Mouse (Mus musculus) liver, embryonic 14.5 days (tissue): ENCODE measurements around the gene Lad1. TPM values are rescaled to one million over a fixed set of nuclear protein-coding genes. Genes with fewer than 3 reads are reported as not detected.

ENCODE experiments used
- ATAC-seq: fragments of 200-750 bp; cut with Nextera tagmentation; 2 replicates; pipeline ENCODE4 v1.8.0; 2017; ENCODE audit warnings: moderate number of reproducible peaks, mild to moderate bottlenecking, moderate library complexity; ENCODE audit not compliant: insufficient read depth
- DNase-seq, 3 experiments: peaks; one replicate each; pipeline ENCODE4 v3.0.0-alpha.2; 2012 to 2013; ENCODE audit warnings: low read depth in 3 of 3, low spot score in 3 of 3
- H3K27ac ChIP-seq: fragments of 300-500 bp; sonication (generic); 2 replicates; pipeline ENCODE4 v1.5.1; 2014; ENCODE audit warnings: moderate library complexity, mild to moderate bottlenecking, control low read depth, inconsistent platforms
- H3K27me3 ChIP-seq: fragments of 300-500 bp; sonication (generic); 2 replicates; pipeline ENCODE4 v1.6.1; 2014; ENCODE audit warnings: mild to moderate bottlenecking, low read length, moderate library complexity; ENCODE audit not compliant: control insufficient read depth, insufficient read depth
- H3K36me3 ChIP-seq: fragments of 300-500 bp; sonication (generic); replicated peaks from 2 replicates; pipeline ENCODE4 v1.6.1; 2014; ENCODE audit warnings: low read depth; ENCODE audit not compliant: control insufficient read depth, insufficient read depth
- H3K4me1 ChIP-seq, 2 experiments: fragments of 200-500 bp in 1 of 2; fragments of 300-500 bp in 1 of 2; sonication (generic) in 1 of 2; replicated peaks; 2 replicates each; pipeline ENCODE4 v1.6.1; 2012 to 2014; ENCODE audit warnings: antibody characterized with exemption in 1 of 2, inconsistent platforms in 1 of 2, low read length in 1 of 2; ENCODE audit not compliant: control insufficient read depth in 2 of 2, insufficient read depth in 2 of 2
- H3K4me2 ChIP-seq: fragments of 300-500 bp; sonication (generic); 2 replicates; pipeline ENCODE4 v1.6.1; 2014; ENCODE audit warnings: low read depth, mild to moderate bottlenecking, control low read depth, moderate library complexity
- H3K4me3 ChIP-seq, 2 experiments: fragments of 200-500 bp in 1 of 2; fragments of 300-500 bp in 1 of 2; sonication (generic) in 1 of 2; 2 replicates each; pipeline ENCODE4 v1.5.1; 2012 to 2014; ENCODE audit warnings: low read depth in 2 of 2, low read length in 2 of 2, mild to moderate bottlenecking in 2 of 2, control low read depth in 1 of 2, inconsistent platforms in 1 of 2, moderate library complexity in 1 of 2; ENCODE audit not compliant: insufficient read depth in 1 of 2
- H3K9ac ChIP-seq: fragments of 300-500 bp; sonication (generic); replicated peaks from 2 replicates; pipeline ENCODE4 v1.6.1; 2014; ENCODE audit warnings: mild to moderate bottlenecking, control low read depth, moderate library complexity
- H3K9me3 ChIP-seq: fragments of 300-500 bp; sonication (generic); 2 replicates; pipeline ENCODE4 v1.6.1; 2016; ENCODE audit warnings: low read length, mixed read lengths; ENCODE audit not compliant: control insufficient read depth
- CTCF ChIP-seq: IDR thresholded peaks from 2 replicates; pipeline ENCODE4 v1.5.1; 2016; ENCODE audit warnings: antibody characterized with exemption, low read depth, control low read depth
- EP300 ChIP-seq: IDR thresholded peaks from 2 replicates; pipeline ENCODE4 v1.6.1; 2016; ENCODE audit warnings: antibody characterized with exemption, low read depth
- WGBS: fragments of 180-500 bp; shearing (Covaris S2); extraction: QIAGEN DNeasy Blood & Tissue Kit; methylation state at CpG from one replicate; pipeline ENCODE4 v1.1.7; 2014; ENCODE audit not compliant: insufficient replicate concordance; 5-methylcytosine and 5-hydroxymethylcytosine counted together
- polyA plus RNA-seq, 2 experiments: library from polyadenylated mRNA; depleted of rRNA in 1 of 2; stranded (reverse) in 1 of 2; unstranded in 1 of 2; fragments of >200 nt; fragmentation: Nextera tagmentation in 1 of 2; extraction: Ambion mirVana in 1 of 2; gene quantifications; 2 replicates each; pipeline versions ENCODE4 v1.2.1 to v1.2.3; 2012 to 2014

The Lad1 gene
- polyA plus RNA-seq, 2 experiments, result 0.12 to 0.14 TPM

DNA sequence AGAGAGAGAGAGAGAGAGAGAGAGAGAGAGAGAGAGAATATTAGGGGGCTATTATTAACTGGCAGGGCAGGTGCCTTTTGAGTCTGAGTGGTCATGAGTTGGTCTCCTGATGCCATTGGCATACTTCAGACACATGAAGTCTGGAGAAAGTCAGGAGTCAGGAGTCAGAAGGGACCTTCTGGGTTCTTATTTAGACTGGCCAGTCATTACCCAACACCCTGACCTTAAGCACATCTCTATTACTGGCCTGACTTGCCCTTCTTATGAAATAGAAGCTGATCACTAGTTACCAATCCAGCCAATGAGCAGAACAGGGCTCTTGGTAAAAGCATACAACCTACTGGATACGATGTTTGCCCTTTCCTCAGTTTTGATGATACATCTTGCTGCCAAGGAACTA, 41.4 kb upstream of the Lad1 start:
- Histone ChIP-seq H3K9ac (no peak overlapping the region), H3K4me2 (no peak overlapping the region), H3K27me3 (no peaks in the 10 kb centered on the region), H3K9me3 (no peaks in the 10 kb centered on the region), H3K36me3 (no peaks in the 10 kb centered on the region), H3K4me1 (0 out of 4 replicates have a peak, but pooled peaks cover 0 to 2% of the 10 kb centered on the region in 2 experiments), H3K4me3 (no peak overlapping the region), H3K27ac (no peak overlapping the region)
- DNase-seq, result no peak
- 78% methylated on average over 1 of the region's 1 CpGs for WGBS
- TF ChIP-seq EP300, result no peak
- no peak for TF ChIP-seq CTCF
- no peak for ATAC-seq

DNA sequence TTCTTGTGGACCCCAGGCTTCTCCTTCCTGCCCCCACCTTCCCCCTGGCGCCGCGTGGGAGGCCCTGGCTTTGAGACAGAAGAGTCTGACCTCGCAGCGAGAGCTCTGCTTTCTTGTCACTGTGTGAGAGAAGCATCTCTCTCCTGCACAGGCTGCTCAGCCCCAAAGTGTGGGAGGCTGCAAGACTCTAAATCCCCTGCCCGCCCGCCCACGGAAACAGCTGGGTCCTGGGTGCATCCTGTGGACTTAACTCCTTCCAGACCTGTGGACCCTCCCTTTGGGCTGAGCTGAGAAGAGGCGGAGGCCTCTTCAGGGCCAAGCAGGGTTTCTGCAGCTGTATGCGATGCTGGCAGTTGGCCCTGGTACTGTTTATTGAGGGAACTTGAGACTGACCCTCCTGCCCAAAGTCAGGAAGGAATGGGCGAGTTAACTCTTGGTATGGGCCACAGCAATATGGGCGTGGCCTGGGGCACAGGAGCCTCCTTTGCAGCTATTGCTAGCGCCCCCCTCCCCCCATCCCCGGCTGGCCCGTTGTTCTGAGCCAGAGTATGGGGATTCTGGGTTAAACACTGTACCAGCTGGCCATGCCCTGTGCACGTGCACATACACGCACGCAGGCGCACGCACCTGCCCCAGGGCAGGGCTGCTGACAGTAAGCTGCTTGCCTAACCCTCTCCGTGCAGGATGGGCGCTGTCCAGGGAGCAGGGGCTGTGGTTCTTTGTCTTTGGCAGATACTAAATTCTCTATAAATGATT, 39.4 kb upstream of the Lad1 start, which contains the start of gene Tnni1:
Gene Tnni1 (plus strand): TSS at position 655 of the 756 bp plus-strand sequence.
- Histone ChIP-seq H3K4me3 (no peak within 1 kb of the TSS), H3K36me3 (no peaks in the 10 kb centered on the region), H3K27me3 (no peaks in the 10 kb centered on the region), H3K9me3 (no peaks in the 10 kb centered on the region), H3K4me2 (no peak within 1 kb of the TSS), H3K9ac (no peak within 1 kb of the TSS), H3K4me1 (0 out of 4 replicates have a peak, but pooled peaks cover 0 to 2% of the 10 kb centered on the region in 2 experiments), H3K27ac (no peak within 1 kb of the TSS)
- 21% methylated on average over 22 of the region's 22 CpGs for WGBS
- DNase-seq (no peak), ATAC-seq (no peak; the same call in 1 of the 2 replicates)
- TF ChIP-seq EP300 (no peak), CTCF (no peak)

DNA sequence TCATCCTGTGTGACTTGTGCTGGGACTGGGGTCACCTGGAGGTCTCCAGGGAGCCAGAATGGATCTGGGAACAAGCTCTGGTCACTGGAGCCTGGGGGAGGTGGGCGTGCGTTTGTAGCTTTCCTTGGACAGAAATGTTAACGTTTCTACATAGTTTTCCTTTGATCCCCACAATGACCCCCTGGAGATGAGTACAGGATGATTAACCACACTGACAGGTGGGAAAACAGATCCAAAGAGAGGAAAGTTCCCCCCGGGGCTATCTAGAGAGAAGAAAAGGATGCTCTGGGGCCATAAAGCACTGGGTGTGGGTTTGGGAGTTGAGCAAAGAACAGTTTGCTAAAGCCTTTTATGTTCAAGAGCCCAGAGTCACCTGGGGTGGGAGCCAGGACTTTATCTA, 37.7 kb upstream of the Lad1 start:
- Histone ChIP-seq H3K27ac (no peak overlapping the region), H3K4me1 (0 out of 4 replicates have a peak, but pooled peaks cover 0 to 2% of the 10 kb centered on the region in 2 experiments), H3K4me3 (no peak overlapping the region), H3K36me3 (no peaks in the 10 kb centered on the region), H3K27me3 (no peaks in the 10 kb centered on the region), H3K9me3 (no peaks in the 10 kb centered on the region), H3K9ac (no peak overlapping the region), H3K4me2 (no peak overlapping the region)
- ATAC-seq (no peak), DNase-seq (no peak)
- 49% methylated on average over 4 of the region's 4 CpGs for WGBS
- TF ChIP-seq CTCF (no peak), EP300 (no peak)

DNA sequence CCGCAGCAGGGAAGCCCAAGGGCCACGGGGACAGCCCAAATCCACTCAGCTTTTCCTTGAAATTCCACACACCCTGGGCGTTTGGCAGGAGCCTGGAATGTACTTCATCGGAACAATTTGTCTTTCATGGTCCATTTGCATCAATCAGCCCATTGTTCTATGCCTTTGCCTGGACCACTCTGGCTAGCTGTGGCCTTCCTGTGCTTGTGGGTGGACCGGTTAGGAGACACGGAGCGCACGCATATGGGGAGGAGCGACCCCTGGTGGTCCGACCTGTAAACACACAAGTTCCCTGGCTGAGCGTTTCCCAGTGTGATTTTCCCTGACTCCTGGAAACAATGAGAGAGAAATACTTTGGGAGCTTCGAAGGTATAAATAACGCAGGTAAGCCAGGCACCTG, 37.2 kb upstream of the Lad1 start:
- Histone ChIP-seq H3K4me3 (no peak overlapping the region), H3K4me2 (no peak overlapping the region), H3K27me3 (no peaks in the 10 kb centered on the region), H3K36me3 (no peaks in the 10 kb centered on the region), H3K27ac (no peak overlapping the region), H3K4me1 (0 out of 4 replicates have a peak, but pooled peaks cover 0 to 1% of the 10 kb centered on the region in 2 experiments), H3K9ac (no peak overlapping the region), H3K9me3 (no peaks in the 10 kb centered on the region)
- TF ChIP-seq CTCF, result peak; percentile 95
- no peak for TF ChIP-seq EP300
- no peak for ATAC-seq
- WGBS, result 13% methylated on average over 13 of the region's 13 CpGs
- peak in 1 of 3 experiments; percentile 26 for DNase-seq

- H3K27me3 ChIP-seq, result no peaks in the 10 kb centered on the region
- no peak overlapping the region for H3K27ac ChIP-seq
- TF ChIP-seq CTCF, result no peak
- TF ChIP-seq EP300, result no peak
- WGBS, result 61% methylated on average over 10 of the region's 10 CpGs
- H3K9ac ChIP-seq, result no peak overlapping the region
- DNase-seq (no peak), ATAC-seq (no peak)
- no peak overlapping the region for H3K4me2 ChIP-seq
- no peak overlapping the region for H3K4me3 ChIP-seq
- no peaks in the 10 kb centered on the region for H3K36me3 ChIP-seq
- no peaks in the 10 kb centered on the region for H3K4me1 ChIP-seq
- H3K9me3 ChIP-seq, result no peaks in the 10 kb centered on the region
These were observed 35.6 kb upstream of the Lad1 start for GRCm38 (mm10) chr1:135782816-135783215.
